Mouse (Mus musculus): ENCODE measurements around the gene Gm11757. TPM values are rescaled to one million over a fixed set of nuclear protein-coding genes. Genes with fewer than 3 reads are reported as not detected.

The Gm11757 gene
- total RNA-seq (2023) = not detected

DNA sequence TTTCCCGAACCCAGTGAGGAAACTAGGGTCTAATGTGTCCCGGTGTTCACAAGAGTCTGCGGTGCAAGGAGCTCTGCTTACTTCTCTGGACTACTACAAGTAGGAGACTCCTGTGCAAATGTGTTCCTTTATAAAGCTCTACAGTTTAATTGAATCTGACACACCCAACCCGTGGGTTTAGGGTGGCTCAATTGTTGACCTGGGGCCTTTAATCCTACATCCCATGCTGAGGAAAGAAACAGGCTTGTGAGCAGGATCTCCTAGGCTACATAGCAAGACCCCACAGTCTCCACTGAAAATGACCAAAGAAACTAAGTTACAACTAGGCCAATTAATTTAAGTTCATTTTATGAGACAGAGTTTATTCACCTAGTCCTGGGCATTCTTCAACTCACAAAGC, at the start of gene Gm11757:
Gene Gm11757, minus strand, starts transcription at position 101 of the 400 bp plus-strand sequence.

DNA sequence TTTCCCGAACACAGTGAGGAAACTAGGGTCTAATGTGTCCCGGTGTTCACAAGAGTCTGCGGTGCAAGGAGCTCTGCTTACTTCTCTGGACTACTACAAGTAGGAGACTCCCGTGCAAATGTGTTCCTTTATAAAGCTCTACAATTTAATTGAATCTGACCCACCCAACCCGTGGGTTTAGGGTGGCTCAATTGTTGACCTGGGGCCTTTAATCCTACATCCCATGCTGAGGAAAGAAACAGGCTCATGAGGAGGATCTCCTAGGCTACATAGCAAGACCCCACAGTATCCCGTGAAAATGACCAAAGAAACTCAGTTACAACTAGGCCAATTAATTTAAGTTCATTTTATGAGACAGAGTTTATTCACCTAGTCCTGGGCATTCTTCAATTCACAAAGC, 29.7 kb upstream of the Gm11757 start, which contains the start of gene Gm11756:
Gene Gm11756, minus strand, starts transcription at position 101 of the 400 bp plus-strand sequence.

DNA sequence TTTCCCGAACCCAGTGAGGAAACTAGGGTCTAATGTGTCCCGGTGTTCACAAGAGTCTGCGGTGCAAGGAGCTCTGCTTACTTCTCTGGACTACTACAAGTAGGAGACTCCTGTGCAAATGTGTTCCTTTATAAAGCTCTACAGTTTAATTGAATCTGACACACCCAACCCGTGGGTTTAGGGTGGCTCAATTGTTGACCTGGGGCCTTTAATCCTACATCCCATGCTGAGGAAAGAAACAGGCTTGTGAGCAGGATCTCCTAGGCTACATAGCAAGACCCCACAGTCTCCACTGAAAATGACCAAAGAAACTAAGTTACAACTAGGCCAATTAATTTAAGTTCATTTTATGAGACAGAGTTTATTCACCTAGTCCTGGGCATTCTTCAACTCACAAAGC, 14.9 kb upstream of the Gm11757 start, which contains the start of gene Gm13871:
Gene Gm13871, minus strand, starts transcription at position 101 of the 400 bp plus-strand sequence.

DNA sequence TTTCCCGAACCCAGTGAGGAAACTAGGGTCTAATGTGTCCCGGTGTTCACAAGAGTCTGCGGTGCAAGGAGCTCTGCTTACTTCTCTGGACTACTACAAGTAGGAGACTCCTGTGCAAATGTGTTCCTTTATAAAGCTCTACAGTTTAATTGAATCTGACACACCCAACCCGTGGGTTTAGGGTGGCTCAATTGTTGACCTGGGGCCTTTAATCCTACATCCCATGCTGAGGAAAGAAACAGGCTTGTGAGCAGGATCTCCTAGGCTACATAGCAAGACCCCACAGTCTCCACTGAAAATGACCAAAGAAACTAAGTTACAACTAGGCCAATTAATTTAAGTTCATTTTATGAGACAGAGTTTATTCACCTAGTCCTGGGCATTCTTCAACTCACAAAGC, 14.7 kb downstream of the Gm11757 start, which contains the start of gene Gm11758:
Gene Gm11758, minus strand, starts transcription at position 101 of the 400 bp plus-strand sequence.

Other genes with a start within 250 kb of the Gm11757 start
- gene Gm11239, start 222.8 kb downstream of the Gm11757 start, total RNA-seq (2023) = not detected
- gene Gm428, start 207.6 kb downstream of the Gm11757 start, total RNA-seq (2023) = not detected
- not detected for gene Rasef, start 100.1 kb downstream of the Gm11757 start, total RNA-seq (2023)
- not detected for gene Gm11758, start 14.8 kb downstream of the Gm11757 start, total RNA-seq (2023)
- not detected for gene Gm13871, start 14.8 kb upstream of the Gm11757 start, total RNA-seq (2023)
- gene Gm11756, start 29.6 kb upstream of the Gm11757 start, total RNA-seq (2023) = not detected
- not detected for gene 2310002L09Rik, start 59.7 kb upstream of the Gm11757 start, total RNA-seq (2023)
- not detected for gene Frmd3, start 122.3 kb upstream of the Gm11757 start, total RNA-seq (2023)